Mouse (Mus musculus) testis, postnatal 10 days (tissue): ENCODE data around the gene Irs3.

Source experiments
- DNase-seq: peaks from one replicate; pipeline ENCODE4 v3.0.0; 2021; ENCODE audit warnings: low spot score

Irs3 gene

DNA sequence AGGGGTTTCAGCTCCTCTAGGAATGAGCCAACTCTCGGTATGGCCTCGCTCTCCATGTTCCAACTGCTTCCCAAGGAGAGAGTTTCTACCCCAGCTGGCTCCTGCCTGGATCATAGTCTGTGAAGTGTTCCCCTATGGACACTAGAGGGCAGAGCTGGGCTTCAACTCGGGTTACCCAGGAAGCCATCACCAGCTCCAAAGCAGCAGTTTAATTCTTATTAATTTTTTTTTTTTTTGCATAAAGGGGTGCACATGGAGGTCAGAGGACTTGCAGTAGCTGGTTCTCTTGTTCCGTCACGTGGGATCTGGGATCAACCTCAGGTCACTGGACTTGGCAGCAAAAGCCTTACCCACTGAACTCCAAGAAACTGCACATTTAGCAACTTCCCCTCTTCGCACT is 11.5 kb upstream of the Irs3 start:
- DNase-seq = peak; percentile 80

- no peak for DNase-seq
These were observed 9.2 kb upstream of the Irs3 start for GRCm38 (mm10) chr5:137654746-137655145.

DNA sequence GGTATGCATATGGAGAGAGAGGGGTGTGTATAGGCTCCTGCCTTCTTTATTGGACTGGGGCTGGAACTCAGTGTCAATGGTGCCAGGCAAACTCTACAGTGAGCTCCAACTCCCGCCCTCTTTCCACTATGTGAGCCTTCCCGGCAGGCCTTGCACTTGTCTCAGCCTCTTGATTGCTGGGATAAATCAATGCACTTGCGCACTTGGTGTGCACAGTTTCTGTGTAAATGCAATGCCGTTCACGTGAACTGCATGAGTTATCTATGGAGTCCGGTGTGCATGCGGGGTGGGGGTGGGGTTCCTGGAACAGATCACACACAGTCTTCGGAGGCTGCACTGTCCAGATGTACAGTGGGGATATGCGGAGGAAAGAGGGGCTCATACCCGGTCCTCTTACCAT is 7.9 kb upstream of the Irs3 start:
- DNase-seq = no peak

GRCm38 (mm10) chr5:137652474-137652873 is 7.0 kb upstream of the Irs3 start:
- peak; percentile 85 for DNase-seq

DNA sequence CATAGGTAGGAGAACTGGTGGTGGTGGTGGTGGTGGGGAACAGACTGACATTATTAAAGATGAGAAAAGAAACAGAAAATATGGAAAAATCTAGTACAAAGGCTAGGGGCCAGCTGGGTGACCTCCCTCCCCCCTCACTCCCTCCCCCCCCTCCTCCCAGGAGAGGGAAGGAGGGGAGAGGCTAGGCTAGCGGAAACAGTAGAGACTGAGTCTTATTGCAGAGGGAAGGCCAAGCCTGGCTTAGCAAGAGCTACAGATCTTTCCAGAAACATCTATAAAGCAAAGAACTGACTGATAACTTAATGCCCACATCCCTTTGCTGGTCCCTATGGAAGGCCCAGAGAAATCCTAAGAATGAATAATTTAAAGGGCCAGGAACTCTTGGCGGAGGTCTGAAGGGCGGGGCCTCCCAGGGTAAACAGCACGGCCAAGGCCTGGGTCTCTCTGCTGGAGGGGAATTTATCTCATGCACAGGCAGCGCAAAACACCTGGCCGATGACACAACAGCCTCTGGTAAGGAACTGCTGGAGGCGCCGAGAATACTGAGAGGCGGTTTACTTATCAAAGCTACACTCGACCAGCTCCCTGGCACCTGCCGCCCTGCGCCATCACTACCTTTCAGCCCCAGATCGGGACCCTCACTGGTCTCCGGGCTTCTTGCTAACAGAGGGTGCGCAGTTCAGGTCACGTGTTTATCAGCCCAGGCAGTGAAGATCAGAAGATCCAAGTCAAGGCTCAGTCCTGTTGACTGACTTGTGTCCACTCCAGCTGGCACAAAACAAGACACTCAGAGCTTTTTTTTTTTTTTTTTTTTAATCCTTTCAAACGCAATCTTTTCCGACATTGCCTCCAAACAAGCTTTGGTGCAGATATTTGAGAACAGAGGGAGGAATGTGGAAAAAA is 4.4 kb upstream of the Irs3 start:
- DNase-seq = peak; percentile 63

DNA sequence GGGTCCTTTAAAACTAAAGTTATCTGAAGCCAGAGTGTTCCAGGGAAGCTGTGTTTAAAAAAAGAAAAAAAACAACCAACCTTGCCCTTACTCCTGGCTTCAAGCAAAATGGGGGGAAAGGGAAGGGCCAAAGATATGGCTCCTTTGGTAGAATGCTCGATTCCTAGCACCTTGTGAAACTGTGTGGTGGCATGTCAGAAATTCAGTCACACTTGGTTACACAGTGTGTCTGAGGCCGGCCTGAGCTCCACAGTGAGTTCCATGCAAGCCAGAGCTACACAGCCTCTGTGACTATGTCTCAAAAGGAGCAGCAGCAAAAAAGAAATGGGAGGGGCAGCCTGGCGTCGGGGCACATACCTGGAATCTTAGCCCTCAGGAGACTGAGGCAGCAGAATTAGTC is 3.7 kb upstream of the Irs3 start:
- DNase-seq = no peak

DNA sequence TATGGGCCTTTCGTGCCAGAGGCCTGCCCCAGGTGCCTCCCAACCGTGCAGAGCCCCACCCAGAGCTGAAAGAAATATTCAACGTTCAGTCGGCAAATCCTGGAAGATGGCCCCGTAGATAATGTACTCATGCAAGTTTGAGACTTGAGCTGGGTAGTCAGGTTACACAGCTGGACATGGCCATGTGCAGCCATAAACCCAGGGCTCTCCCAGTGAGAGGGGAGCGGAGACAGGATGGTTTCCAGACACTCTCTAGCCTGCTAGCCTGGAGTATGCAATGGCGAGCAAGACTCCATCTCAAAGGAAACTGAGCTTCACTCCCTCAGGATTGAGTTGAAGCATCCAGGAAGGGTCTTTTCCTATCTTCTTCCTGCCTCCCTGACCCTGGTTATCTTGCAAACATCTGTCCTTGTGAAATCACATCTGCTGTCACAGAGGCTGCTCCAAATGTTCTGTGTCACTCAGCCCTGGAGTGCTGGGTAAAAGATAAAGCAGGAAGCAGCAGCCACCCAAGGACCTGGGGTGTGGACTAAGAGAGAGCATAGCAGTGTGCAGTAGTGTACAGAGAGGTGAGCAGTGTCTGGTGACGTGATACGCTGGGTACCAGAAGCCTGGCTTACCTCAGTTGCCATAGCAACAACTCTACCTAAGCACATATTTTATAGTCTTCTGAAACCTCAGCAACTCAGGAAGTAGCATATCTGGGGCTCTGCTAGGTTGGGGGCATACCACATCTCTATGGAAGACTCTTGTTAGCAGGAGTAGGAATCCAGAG is 2.5 kb upstream of the Irs3 start:
- no peak for DNase-seq

DNA sequence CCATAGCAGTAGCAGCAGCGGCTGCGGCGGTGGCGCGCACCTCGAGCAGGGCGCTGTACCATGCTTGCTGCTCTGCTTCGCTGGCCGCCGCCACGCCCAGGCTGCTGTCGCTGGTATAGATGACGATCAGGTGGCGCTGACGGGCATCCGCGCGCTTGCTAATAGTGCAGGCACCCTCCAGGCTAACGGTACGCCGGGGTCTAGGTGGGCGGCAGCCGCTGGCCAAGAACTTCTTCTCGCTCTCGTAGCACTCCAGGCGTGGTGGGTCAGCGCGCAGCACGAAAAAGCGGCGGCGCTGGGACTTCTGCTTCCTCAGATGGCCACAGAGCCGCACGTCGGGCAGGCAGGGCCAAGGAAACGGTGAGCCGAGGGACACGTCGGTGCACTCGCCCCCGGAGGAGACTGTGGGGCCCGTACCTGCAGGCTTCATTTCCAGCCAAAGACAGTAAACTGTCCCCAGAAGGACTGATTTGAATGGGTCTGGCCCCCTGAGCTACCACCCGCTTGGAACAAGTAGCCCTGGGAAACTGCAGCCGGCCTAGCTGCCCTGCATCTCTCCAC is 343 bp downstream of the Irs3 start:
- DNase-seq = no peak

DNA sequence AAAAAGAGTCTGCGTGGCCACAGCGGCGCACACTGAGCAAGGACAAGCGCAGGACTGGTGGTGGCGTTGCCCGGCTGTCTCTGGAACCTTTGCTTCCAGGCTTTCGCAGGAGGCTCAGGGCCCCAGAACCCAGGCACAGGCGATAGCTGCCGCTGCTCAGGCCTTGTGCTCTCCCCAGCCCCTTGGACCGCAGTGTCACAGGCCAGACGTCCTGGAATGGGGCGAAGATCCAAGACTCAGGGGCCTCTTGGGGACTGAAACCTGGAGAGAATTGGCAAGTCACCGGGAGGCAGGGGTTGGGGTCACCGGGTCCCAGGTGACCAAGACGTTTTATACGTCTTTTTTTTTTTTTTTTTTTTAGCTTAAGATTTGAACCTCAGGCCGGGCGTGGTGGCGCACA is 1.0 kb downstream of the Irs3 start:
- no peak for DNase-seq

GRCm38 (mm10) chr5:137642886-137643285 is 2.6 kb downstream of the Irs3 start:
- DNase-seq = no peak

GRCm38 (mm10) chr5:137641054-137641453 is 4.5 kb downstream of the Irs3 start, which contains the start of gene Sap25:
Sap25 (plus strand) TSS chr5:137641334.
- peak; percentile 74 for DNase-seq

DNA sequence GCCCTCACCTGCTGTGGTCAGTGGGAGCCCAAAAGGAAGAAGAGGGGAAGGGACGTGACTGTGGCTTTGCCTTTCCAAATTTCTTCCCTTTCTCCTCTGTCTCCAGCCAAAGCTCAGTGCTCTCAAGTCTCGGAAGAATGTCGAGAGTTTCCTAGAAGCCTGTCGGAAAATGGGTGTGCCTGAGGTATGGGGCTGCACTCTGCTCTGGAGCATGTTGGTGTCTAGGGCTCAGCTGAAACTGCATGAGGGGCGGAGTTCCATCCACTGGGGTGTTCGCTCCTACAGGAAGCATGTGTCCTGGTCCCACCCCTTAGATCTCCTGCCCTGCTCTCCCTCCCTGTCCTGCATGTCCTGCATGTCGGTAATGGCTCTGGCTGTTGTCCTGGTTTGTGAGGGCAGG is 6.0 kb downstream of the Irs3 start:
- DNase-seq = peak; percentile 40

DNA sequence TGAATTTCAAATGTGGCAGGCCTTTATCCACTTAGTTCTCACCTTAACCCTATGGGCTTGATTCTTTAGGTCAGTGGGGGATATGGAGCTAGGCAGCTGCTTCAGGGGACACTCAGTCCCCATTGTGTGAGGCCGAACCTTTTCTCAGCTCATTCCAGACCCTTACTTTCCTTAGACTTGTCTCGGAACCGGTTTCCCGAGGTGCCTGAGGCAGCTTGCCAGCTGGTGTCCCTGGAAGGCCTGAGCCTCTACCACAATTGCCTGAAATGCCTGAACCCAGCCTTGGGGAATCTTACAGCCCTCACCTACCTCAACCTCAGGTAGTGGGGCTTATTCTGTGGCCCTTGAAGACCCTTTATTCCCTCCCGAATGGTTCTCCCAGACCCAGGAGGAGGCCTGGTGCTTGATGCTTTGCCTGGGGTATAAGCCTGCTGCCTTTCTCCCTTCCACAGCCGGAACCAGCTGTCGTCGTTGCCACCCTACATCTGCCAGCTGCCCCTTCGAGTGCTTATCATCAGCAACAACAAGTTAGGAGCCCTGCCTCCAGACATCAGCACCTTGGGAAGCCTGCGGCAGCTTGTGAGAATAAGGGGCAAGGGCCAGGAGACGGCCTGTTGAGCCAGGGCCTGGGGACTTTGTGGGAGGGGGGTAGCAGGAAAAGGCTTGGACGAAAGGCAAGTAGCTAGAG is 12.0 kb downstream of the Irs3 start:
- no peak for DNase-seq

DNA sequence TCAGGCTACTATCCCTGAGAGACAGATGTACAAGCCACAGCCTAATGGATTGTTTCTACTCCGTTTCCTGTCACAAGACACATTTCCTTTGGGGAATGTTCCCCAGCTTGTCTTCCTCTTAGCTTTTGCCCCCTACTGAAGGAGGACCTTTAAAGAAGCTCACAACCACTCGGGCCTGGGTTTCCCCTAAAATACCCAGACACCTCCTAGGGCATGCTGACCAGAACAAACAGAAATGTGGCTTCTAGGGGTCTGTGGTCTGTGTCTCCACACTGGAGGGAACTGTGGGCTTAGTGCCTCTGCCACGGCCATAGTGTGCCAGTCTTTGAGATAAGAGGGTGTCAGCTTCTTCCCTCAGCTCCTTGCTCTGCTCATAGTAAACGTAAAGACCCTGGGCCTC is 13.9 kb downstream of the Irs3 start:
- no peak for DNase-seq

- peak; percentile 44 for DNase-seq
These were observed 14.3 kb downstream of the Irs3 start for GRCm38 (mm10) chr5:137631171-137631570.

GRCm38 (mm10) chr5:137630602-137631001 is 14.9 kb downstream of the Irs3 start:
- peak; percentile 47 for DNase-seq

GRCm38 (mm10) chr5:137629906-137630545 is 15.5 kb downstream of the Irs3 start:
- DNase-seq = peak; percentile 41

DNA sequence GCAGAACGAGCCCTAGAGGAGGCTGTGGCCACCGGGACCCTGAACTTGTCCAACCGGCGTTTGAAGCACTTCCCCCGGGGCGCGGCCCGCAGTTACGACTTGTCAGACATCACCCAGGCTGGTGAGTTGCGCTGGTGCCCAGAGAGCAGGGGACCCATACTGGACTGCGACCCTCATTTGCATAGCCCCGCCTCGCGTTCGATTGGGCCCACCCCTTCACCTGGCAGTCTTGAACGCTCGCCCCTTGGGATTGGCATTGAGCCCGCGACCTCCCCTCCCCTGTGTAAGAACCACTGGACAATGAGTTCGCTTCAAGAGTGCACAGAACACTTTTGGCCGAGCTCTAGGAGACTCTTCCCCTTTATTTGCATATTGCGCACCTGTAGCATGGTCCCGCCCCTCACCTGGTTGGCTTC is 16.2 kb downstream of the Irs3 start:
- peak; percentile 83 for DNase-seq

GRCm38 (mm10) chr5:137628498-137629305 is 16.8 kb downstream of the Irs3 start, which contains the start of the genes Fbxo24, Lrch4 and Gm20605:
Fbxo24 (minus strand) TSS chr5:137629002.
Lrch4 (plus strand) TSS chr5:137629121.
Gm20605 (plus strand) TSS chr5:137629175.
- peak; percentile 98 for DNase-seq

- peak; percentile 63 for DNase-seq
These were observed 17.5 kb downstream of the Irs3 start for GRCm38 (mm10) chr5:137627991-137628390.
